Mouse (Mus musculus): Measurements from ENCODE around the gene 1700017D01Rik. TPM values are rescaled to one million over a fixed set of nuclear protein-coding genes. Genes with fewer than 3 reads are reported as not detected.
A peak's percentile ranks its signal among the peaks of the same experiment; 100 is the strongest.
"Not testable (repeated sequence)": the region's sequence is repeated elsewhere in the genome, so short reads cannot be mapped to it uniquely, and the experiment has no call there.

Gene 1700017D01Rik
- polyA plus RNA-seq, 1 experiment from 2014 or later = not detected

GRCm38 (mm10) chr19:11092131-11092530 lies 38.5 kb downstream of the 1700017D01Rik start:
- H3K9me3 ChIP-seq; H3K36me3 ChIP-seq; H3K9ac ChIP-seq; H3K4me1 ChIP-seq; H3K27ac ChIP-seq (replicated peaks); ATAC-seq (ENCODE audit: extremely low read depth, insufficient number of reproducible peaks, low FRiP score, low TSS enrichment): not testable (repeated sequence)
- Histone ChIP-seq H3K4me3 (peak overlapping the region; percentile 48), H3K27me3 (replicated peaks) (peaks cover 27% of the 10 kb centered on the region), H3K4me2 (peak overlapping the region; percentile 70)
- WGBS = 3% methylated on average over 50 of the region's 50 CpGs

DNA sequence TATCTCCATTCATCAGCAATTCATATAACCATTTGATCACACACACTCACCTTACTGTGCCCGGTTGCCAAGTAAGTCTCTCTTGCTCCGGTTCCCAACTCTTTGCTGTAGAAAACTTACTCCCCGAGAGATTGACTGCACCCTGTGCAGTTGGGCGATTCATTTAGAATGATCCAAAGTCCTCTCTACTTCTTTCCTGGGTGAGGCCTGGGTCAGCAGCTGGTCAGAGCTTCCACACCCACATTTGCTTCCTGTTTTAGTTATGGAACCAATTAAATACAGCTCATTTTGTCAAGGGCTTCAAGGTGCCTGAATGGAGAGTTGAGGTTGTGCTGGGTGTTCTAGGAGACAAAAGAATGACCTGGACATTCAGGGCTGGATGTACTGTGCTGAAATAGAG lies 49.7 kb downstream of the 1700017D01Rik start, which contains the start of gene Ms4a8a:
Gene Ms4a8a (minus strand): TSS at position 169 of the 400 bp plus-strand sequence.
- Histone ChIP-seq H3K4me3 (no peak within 1 kb of the TSS), H3K27me3 (replicated peaks) (0 out of 2 replicates have a peak, but pooled peaks cover 4% of the 10 kb centered on the region), H3K4me1 (no peaks in the 10 kb centered on the region), H3K36me3 (no peaks in the 10 kb centered on the region), H3K4me2 (no peak within 1 kb of the TSS), H3K27ac (replicated peaks) (no peak within 1 kb of the TSS), H3K9ac (no peak within 1 kb of the TSS), H3K9me3 (no peaks in the 10 kb centered on the region)
- ATAC-seq (ENCODE audit: extremely low read depth, insufficient number of reproducible peaks, low FRiP score, low TSS enrichment) = no peak
- 80% methylated on average over 4 of the region's 4 CpGs for WGBS

DNA sequence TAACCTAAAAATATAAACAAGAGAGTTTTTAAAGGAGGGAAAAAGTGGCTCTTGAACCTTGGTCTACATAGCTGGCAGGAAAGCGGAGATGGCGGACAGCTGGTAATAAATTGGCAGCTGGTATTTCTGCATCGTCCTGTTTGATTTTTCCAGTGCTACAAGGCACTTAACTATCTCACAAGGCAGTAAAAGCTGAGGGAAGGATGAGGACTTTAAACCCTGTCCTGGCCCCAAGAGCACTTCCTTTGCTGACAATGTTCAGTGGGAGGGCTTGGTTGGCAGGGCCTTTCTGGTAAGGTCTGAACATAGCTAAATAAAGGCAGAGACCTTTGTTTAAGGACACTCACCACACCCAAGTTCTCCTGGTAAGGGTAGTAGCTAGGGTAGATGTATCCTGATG lies 60.3 kb downstream of the 1700017D01Rik start:
- Histone ChIP-seq H3K27me3 (replicated peaks) (no peaks in the 10 kb centered on the region), H3K27ac (replicated peaks) (no peak overlapping the region), H3K4me3 (no peak overlapping the region), H3K9ac (no peak overlapping the region), H3K9me3 (no peaks in the 10 kb centered on the region), H3K4me2 (no peak overlapping the region), H3K36me3 (no peaks in the 10 kb centered on the region), H3K4me1 (no peaks in the 10 kb centered on the region)
- no peak for ATAC-seq (ENCODE audit: extremely low read depth, insufficient number of reproducible peaks, low FRiP score, low TSS enrichment)
- WGBS = 73% methylated on average over 3 of the region's 3 CpGs

- Histone ChIP-seq H3K9me3 (no peaks in the 10 kb centered on the region), H3K27ac (replicated peaks) (no peak overlapping the region), H3K27me3 (replicated peaks) (no peaks in the 10 kb centered on the region), H3K9ac (no peak overlapping the region), H3K4me2 (no peak overlapping the region), H3K4me1 (no peaks in the 10 kb centered on the region), H3K4me3 (no peak overlapping the region), H3K36me3 (no peaks in the 10 kb centered on the region)
- WGBS = 61% methylated on average over 2 of the region's 2 CpGs
- no peak for ATAC-seq (ENCODE audit: extremely low read depth, insufficient number of reproducible peaks, low FRiP score, low TSS enrichment)
Measured at GRCm38 (mm10) chr19:11065202-11065875, 65.3 kb downstream of the 1700017D01Rik start.

DNA sequence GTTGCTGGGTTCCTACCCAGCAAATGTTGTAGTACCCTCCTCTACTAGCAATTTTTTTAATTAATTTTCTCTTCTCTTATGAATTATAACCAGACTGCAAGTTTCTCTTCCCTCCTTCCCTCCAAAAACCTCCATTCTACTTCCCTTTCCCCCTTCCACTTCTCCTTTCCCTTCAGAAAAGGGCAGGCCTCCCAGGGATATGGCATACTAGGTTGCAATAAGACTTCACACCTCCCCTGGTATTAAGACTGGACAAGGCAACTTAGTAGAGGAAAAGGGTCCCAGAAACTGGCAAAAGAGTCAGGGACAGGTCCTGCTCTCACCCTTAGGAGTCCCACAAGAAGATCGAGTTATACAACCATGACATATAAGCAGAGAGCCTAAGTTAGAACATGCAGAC lies 69.8 kb downstream of the 1700017D01Rik start:
- no peak for ATAC-seq (ENCODE audit: extremely low read depth, insufficient number of reproducible peaks, low FRiP score, low TSS enrichment)
- no peak overlapping the region for H3K4me3 ChIP-seq
- WGBS = 76% methylated on average over 1 of the region's 1 CpGs
- no peak overlapping the region for H3K9ac ChIP-seq
- no peaks in the 10 kb centered on the region for H3K27me3 ChIP-seq (replicated peaks)
- H3K9me3 ChIP-seq = no peaks in the 10 kb centered on the region
- H3K4me1 ChIP-seq = no peaks in the 10 kb centered on the region
- no peak overlapping the region for H3K27ac ChIP-seq (replicated peaks)
- no peak overlapping the region for H3K4me2 ChIP-seq
- H3K36me3 ChIP-seq = no peaks in the 10 kb centered on the region

DNA sequence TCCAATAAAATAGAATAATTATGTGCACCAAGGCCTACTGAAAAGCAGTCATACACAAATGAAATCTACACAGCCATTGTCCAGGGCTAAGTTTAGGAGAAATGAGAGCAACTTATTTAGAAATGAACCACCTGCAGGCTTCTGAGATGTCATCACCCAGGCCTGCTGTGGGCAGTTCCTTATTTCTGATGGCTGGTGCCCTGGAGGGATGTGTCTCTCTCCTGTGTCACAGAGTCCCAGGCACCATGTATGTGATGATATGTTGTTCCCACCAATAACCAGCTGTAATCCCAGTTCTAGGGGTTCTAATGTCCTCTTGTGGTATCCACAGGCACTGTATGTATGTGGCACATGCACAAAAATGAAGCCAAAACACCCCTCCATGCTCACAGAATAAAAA lies 70.7 kb downstream of the 1700017D01Rik start:
- Histone ChIP-seq H3K27me3 (replicated peaks) (no peaks in the 10 kb centered on the region), H3K9me3 (no peaks in the 10 kb centered on the region), H3K4me2 (no peak overlapping the region), H3K4me3 (no peak overlapping the region), H3K4me1 (no peaks in the 10 kb centered on the region), H3K36me3 (no peaks in the 10 kb centered on the region), H3K27ac (replicated peaks) (no peak overlapping the region), H3K9ac (no peak overlapping the region)
- no peak for ATAC-seq (ENCODE audit: extremely low read depth, insufficient number of reproducible peaks, low FRiP score, low TSS enrichment)

DNA sequence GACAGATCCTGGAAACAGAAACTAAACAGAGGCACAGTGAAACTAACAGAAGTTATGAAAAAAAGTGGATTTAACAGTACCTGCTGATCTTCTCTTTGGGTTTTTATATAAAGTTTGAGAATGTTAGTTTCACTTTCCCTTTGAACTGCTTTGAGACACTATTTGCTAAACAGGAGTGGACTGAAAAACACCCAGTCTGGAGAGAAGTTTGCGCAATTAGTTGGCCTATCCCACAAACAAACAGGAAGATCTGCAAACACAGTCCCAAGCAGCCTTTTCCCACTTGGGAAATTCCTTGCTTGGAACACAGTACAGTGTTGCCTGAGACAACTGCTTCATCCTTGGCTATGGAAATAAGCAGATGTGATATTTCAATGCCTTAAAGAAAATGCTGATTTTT lies 75.0 kb downstream of the 1700017D01Rik start:
- H3K27ac ChIP-seq (replicated peaks); H3K36me3 ChIP-seq; H3K4me3 ChIP-seq; H3K27me3 ChIP-seq (replicated peaks); H3K9ac ChIP-seq; H3K4me1 ChIP-seq; ATAC-seq (ENCODE audit: extremely low read depth, insufficient number of reproducible peaks, low FRiP score, low TSS enrichment); H3K4me2 ChIP-seq; H3K9me3 ChIP-seq: not testable (repeated sequence)
- 84% methylated on average over 1 of the region's 1 CpGs for WGBS

- Histone ChIP-seq H3K9me3 (no peaks in the 10 kb centered on the region), H3K27ac (replicated peaks) (no peak overlapping the region), H3K4me3 (no peak overlapping the region), H3K4me1 (no peaks in the 10 kb centered on the region), H3K36me3 (no peaks in the 10 kb centered on the region), H3K4me2 (no peak overlapping the region), H3K9ac (no peak overlapping the region), H3K27me3 (replicated peaks) (no peaks in the 10 kb centered on the region)
- 61% methylated on average over 3 of the region's 3 CpGs for WGBS
- no peak for ATAC-seq (ENCODE audit: extremely low read depth, insufficient number of reproducible peaks, low FRiP score, low TSS enrichment)
Measured at GRCm38 (mm10) chr19:11053277-11053676, 77.4 kb downstream of the 1700017D01Rik start.

- 67% methylated on average over 5 of the region's 5 CpGs for whole genome bisulfite sequencing
- Histone ChIP-seq H3K4me2 (no peak overlapping the region), H3K4me3 (no peak overlapping the region), H3K9ac (no peak overlapping the region), H3K4me1 (no peaks in the 10 kb centered on the region), H3K36me3 (no peaks in the 10 kb centered on the region), H3K27me3 (replicated peaks) (no peaks in the 10 kb centered on the region), H3K9me3 (no peaks in the 10 kb centered on the region), H3K27ac (replicated peaks) (no peak overlapping the region)
- ATAC-seq (ENCODE audit: extremely low read depth, insufficient number of reproducible peaks, low FRiP score, low TSS enrichment) = no peak
Measured at GRCm38 (mm10) chr19:11052877-11053276, 77.8 kb downstream of the 1700017D01Rik start.

DNA sequence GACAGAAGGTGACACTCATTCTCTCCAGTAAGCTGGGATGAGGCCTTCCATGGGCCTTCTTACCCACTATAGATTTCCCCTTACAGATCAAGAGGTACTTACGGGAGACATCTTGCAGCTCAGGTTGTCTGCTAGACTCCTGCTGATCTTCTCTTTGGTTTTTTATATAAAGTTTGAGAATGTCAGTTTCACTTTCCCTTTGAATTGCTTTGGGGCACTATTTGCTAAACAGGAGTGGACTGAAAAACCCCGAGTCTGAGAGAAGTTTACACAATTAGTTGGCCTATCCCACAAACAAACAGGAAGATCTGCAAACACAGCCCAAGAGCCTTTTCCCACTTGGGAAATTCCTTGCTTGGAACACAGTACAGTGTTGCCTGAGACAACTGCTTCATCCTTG lies 80.4 kb downstream of the 1700017D01Rik start:
- Histone ChIP-seq H3K27ac (replicated peaks) (no peak overlapping the region), H3K4me3 (no peak overlapping the region), H3K9me3 (no peaks in the 10 kb centered on the region), H3K36me3 (no peaks in the 10 kb centered on the region), H3K9ac (no peak overlapping the region), H3K27me3 (replicated peaks) (no peaks in the 10 kb centered on the region; the same call in 1 of the 2 replicates), H3K4me2 (no peak overlapping the region), H3K4me1 (no peaks in the 10 kb centered on the region)
- ATAC-seq (ENCODE audit: extremely low read depth, insufficient number of reproducible peaks, low FRiP score, low TSS enrichment) = no peak
- WGBS = 64% methylated on average over 2 of the region's 2 CpGs

DNA sequence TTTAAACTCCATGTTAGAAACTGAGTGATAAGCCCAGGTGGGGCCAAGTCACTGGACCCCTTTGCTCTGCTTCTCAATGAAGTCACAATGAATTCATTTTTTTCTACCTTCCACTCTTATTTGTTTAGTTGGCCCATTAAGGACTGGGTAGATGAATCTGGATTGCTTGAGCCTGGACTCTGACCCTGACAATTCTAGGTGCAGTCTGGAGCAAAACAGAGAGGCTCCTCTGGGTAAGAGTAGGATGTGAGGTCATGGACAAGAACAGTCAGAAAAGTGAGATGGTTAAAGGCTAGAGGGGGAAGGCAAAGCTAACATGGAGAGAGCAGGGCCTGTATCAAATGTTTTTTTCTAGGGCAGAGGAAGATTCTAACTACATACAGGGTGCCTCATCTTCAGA lies 81.2 kb downstream of the 1700017D01Rik start:
- Histone ChIP-seq H3K4me1 (0 out of 2 replicates have a peak, but pooled peaks cover 2% of the 10 kb centered on the region), H3K4me2 (no peak overlapping the region), H3K36me3 (no peaks in the 10 kb centered on the region), H3K4me3 (no peak overlapping the region), H3K27ac (replicated peaks) (no peak overlapping the region), H3K27me3 (replicated peaks) (no peaks in the 10 kb centered on the region; the same call in 1 of the 2 replicates), H3K9ac (no peak overlapping the region), H3K9me3 (no peaks in the 10 kb centered on the region)
- no peak for ATAC-seq (ENCODE audit: extremely low read depth, insufficient number of reproducible peaks, low FRiP score, low TSS enrichment)

DNA sequence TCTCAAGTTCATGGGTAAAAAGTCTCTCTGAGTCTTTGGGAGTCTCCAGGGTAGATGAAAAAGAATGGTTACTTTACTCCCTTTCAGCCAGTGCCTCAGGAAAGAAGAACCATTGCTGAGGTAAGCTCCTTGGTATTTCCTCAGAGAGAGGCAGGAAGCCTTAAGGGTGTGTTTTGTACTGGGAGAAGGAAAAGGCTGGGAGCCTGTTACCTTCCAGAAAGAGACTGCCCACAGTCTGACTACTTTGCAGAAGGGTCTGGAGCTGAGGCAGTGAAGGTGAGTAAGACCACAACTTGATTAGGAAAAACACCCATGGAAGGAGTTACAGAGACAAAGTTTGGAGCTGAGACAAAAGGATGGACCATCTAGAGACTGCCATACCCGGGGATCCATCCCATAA lies 82.2 kb downstream of the 1700017D01Rik start:
- Histone ChIP-seq H3K4me3 (no peak overlapping the region), H3K27ac (replicated peaks) (no peak overlapping the region), H3K4me1 (0 out of 2 replicates have a peak, but pooled peaks cover 2% of the 10 kb centered on the region), H3K27me3 (replicated peaks) (no peaks in the 10 kb centered on the region; the same call in 1 of the 2 replicates), H3K36me3 (no peaks in the 10 kb centered on the region), H3K9ac (no peak overlapping the region), H3K9me3 (no peaks in the 10 kb centered on the region), H3K4me2 (no peak overlapping the region)
- ATAC-seq (ENCODE audit: extremely low read depth, insufficient number of reproducible peaks, low FRiP score, low TSS enrichment) = no peak
- 41% methylated on average over 1 of the region's 1 CpGs for WGBS

All from heart, embryonic 13.5 days (tissue).